ENCODE assay signal across 20 mouse cellular contexts in genomic region chrX:157355521-157355920, GRCm38 (mm10). TPM values are rescaled to one million over a fixed set of nuclear protein-coding genes. Genes with fewer than 3 reads are reported as not detected.
DNase-seq lines count a peak whose midpoint lies in the region; ATAC-seq lines count a peak whose summit lies in the region.
"Had no signal": no experiment of that assay in that cellular context is flagged by ENCODE, and none has a peak within 500 bp of the region (broad histone marks: within the 10 kb centered on the region; RNA-seq: fewer than 3 reads in every experiment).

No protein-coding gene starts in this region.

- peak; percentile 89 for ATAC-seq in frontal cortex, adult (ENCODE audit: low TSS enrichment)
- ATAC-seq in megakaryocyte, adult 5-6 weeks (ENCODE audit: poor library complexity, severe bottlenecking): no peak
- ATAC-seq: activated CD4-positive, CD25-positive, alpha-beta regulatory T cell, adult 4 months; CD4-positive, CD25-positive, alpha-beta regulatory T cell, adult 4 months; Patski had no signal

- no peak for DNase-seq in frontal cortex, postnatal 25 days (ENCODE audit: low spot score in 2 of 2)
- peak; percentile 13 for DNase-seq in right cerebral cortex, adult 18-20 months
- no peak for DNase-seq in right cerebral cortex, postnatal 25 days
- peak; percentile 42 for DNase-seq in brain, adult 2 months (ENCODE audit: low read depth, low spot score)
- DNase-seq: adrenal gland, adult 2 months; adrenal gland, adult 8-10 months; adrenal gland, postnatal 10 days; adrenal gland, postnatal 14 days; adrenal gland, postnatal 25 days; adrenal gland, postnatal 36 days; B cell, adult 2 months; cerebellum, adult 11 months; cerebellum, adult 11-12 months; cerebellum, adult 18-20 months; cerebellum, adult 2 months had no signal

RNA-seq across cellular contexts. Expression of gene Phex, which starts 59.6 kb away (rescaled TPM):
- 0.11 and 0.20 TPM in 2 replicates for total RNA-seq in megakaryocyte, adult 5-6 weeks (2015)
- 0.15 and 0.16 TPM in 2 replicates for total RNA-seq in megakaryocyte, adult 5-6 weeks (2017)

Comparison
In these comparisons a context has a peak if more than half of its experiments do, and no peak if none do; other contexts are left out.
1. DNase-seq: peak in right cerebral cortex, adult 18-20 months (single experiment) and brain, adult 2 months (single experiment); none in frontal cortex, postnatal 25 days (0 of 2) and right cerebral cortex, postnatal 25 days (single experiment).